Mouse (Mus musculus): ENCODE results near the gene Aco2.
A peak's percentile ranks its signal among the peaks of the same experiment; 100 is the strongest.

Gene Aco2

DNA sequence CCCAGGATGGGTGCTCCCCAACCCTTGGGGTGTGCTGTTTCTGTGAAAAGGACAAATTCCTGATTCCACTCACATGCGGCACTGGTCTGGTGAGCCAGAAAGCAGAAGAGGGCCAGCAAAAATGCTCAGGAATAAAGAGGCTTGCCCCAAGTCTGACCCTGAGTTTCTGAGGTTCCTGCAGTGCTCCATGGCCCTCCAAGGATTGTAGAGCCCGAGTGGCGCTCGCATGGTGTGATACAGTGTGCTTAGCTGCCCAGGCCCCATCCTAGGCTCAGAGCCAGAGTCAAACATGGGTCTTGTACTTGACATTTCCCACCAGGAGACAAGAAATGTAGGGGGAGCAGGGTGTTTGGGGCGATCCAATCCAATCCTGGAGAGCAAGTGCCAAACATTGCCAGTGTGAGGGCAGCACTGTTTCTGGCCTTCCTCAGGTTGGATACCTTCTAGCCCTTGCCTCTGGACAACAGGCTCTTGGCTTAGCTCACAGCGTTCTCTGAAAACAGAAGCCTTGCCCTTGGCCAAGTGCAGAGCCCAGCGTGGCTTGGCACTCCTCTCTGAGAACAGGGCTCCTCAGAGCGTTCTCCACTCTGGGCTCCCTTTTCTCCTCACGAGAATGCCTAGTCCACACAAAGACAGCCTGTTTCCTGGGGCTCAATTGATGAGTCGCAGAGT is 48.6 kb downstream of the Aco2 start:
- DNase-seq (ENCODE audit: low read depth) = no peak

DNA sequence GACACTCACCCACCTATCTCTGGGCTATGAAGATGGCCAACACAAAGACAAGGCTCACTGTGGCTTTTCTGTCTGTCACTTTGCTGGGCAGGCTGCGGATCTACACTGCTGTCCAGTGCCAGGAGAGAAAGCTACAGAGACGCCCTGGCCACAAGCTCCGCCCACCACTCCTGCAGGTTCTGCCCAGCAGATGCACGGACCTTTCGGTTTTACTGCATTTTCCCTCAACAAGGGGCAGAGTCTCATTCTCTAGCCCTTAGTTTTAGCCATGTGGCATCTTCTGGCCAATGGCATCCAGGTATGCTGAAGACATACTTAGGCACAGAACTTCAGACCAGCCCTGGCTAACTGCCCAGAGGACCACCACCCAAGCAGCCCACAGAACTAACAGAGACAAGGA is 49.1 kb downstream of the Aco2 start:
- no peak for DNase-seq (ENCODE audit: low read depth)

DNA sequence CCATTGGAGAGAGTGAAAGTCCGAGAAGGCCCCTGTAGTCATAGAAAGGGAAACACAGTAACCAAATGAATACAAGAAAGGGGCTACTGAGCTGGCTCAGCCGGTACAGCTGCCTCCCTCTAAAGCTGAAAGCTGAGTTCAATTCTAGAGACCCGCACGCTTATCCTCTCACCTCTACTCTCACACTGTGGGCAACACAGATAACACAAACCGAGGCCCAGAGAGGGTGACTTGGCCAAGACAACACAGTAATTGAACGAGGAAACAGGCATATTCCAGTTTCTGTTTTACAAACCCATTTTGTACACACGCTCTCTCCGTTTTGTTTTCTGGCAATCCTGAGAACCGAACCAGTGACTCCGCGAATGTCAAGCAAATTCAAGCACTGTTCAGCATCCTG is 52.8 kb downstream of the Aco2 start:
- DNase-seq (ENCODE audit: low read depth) = no peak

- peak; percentile 98 for DNase-seq (ENCODE audit: low read depth)
Measured at GRCm38 (mm10) chr15:81925760-81926445, 53.8 kb downstream of the Aco2 start, which contains the start of gene Polr3h. Gene Polr3h, minus strand, starts transcription at chr15:81926240.

- no peak for DNase-seq (ENCODE audit: low read depth)
Measured at GRCm38 (mm10) chr15:81926446-81926822, 54.3 kb downstream of the Aco2 start.

DNA sequence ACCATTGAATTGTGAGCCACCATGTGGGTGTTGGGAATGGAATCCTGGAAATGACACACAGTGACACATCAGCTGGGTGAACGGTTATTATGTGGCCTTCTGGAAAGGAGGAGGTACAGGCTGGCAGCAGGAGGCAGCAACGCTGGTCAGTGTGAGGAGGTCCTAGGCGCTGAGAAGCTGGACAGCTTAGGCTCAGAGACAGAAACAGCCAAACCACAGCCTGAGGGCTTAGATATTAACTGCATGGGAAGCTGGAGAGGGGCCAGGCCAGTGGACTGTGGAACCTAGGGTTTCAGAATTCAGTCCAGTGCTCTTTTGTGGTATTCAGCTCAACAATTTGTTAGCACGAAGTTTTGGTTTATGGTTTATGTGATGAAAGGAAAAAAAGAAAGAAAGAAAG is 55.6 kb downstream of the Aco2 start:
- DNase-seq (ENCODE audit: low read depth) = peak; percentile 76

DNA sequence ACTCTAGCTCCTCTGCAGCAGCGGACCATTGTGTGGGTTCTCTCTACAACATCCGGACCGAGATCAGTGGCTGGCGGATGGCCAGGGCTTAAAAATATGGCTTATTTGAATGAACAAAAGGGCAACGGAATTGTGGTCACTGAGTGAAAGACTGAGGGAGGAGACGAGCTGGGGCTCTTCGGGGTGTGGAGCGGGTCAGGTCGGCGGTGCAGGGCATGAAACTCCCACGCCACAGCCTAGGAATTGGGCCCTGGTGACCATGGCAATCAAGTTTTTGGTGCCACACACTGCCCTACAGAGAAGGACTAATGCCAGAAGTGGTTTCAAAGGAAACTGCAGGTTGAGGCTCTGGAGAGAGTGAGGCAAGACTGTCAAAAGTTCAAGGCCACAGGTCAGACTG is 56.2 kb downstream of the Aco2 start:
- DNase-seq (ENCODE audit: low read depth) = peak; percentile 32

DNA sequence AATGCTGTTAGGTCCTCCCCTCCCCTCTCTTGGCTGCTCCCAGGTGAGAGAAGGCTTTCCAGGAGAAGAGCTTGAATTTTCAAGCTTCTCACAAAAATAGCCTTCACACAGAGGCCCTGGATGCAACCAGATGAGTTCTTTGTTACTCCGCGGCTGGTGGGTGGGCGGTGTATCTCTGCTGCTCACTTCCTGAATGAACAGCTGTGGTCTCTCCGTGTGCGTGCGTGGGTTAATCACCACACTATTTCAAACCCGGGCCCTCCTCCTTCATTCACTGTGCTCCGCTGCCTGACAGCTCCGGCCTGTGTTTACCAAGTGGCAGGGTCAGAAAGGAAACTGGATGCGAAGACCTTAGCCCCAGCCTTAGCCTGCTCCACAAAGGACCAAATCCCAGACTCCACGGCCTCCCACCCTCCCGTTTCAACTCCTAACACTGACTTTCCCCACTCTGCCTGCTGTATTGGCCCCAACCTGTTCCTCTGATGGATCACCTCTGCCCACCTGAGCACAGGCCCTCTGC is 60.9 kb downstream of the Aco2 start:
- DNase-seq (ENCODE audit: low read depth) = no peak

DNA sequence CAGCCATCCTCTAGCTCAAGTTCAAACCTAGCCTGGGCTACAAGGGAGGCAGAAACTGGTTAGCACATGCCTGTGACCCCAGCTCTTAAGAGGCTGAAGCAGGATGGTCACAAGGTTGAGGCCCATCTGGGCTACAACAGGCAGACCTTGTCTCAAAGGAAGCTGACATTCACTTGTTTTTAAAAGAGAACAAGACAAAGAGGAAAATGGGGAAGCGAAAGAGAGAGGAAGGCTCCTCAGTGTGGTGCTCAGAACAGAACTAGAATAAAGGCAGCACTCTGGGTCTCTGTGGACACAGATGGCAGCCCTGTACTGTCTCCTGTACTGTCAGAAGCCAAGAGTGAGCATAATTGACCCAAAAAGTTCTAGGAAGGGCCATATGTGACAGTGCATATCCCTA is 61.9 kb downstream of the Aco2 start:
- DNase-seq (ENCODE audit: low read depth) = no peak

DNA sequence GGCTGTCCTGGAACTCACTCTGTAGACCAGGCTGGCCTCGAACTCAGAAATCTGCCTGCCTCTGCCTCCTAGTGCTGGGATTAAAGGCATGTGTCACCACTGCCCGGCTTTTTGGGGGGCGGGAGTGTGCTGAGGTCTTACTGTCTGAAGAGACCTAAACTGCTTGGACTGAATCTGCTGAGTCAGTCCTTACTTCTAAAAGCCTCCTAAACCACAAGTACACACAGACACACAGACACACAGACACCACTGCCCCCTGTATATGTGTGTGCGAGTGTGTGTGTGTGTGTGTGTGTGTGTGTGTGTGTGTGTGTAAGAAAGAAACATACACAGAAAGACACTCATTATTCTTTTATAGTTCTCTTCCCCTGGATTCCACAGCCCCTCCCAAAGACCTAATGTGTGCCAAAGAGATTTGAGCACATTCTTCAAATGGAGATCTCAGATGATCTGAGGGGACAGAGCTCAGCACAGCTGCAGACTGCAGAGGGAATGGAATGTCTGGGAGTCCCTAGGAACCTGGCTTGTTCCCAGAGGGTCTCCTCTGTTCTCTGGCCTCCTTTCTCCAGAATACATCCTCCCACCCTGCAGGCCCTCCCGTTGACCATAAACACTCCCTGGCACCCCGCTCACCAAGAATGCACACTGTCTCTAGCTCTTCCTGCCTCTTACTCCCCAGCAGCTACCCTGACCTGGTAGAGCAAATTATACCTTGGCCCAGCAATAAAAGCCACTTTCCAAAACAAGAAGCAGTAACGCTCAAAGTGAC is 63.9 kb downstream of the Aco2 start:
- DNase-seq (ENCODE audit: low read depth) = no peak

DNA sequence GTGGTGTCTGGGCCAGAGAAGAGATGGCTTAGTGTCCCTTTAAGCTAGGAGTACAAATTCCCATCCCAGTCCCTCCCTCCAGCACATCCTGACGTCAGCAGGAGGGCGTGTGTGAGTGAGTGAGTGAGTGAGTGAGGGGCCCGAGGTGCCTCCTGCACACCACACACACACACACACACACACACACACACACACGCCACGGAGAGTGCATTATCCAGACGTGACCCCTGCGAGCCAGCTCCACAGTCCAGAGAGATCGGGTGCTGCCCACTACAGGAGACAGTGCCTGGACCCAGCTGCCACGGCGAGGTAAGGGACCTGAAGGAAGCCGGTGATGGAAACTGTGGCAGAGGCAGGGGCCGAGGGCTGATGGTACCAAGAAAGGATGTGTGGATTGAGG is 64.6 kb downstream of the Aco2 start, which contains the start of gene Csdc2:
Csdc2 (plus strand) TSS at position 81 of the 400 bp plus-strand sequence.
- peak; percentile 55 for DNase-seq (ENCODE audit: low read depth)

- DNase-seq (ENCODE audit: low read depth) = no peak
Measured at GRCm38 (mm10) chr15:81937098-81937972, 65.2 kb downstream of the Aco2 start.

GRCm38 (mm10) chr15:81938246-81938645 is 66.1 kb downstream of the Aco2 start:
- DNase-seq (ENCODE audit: low read depth) = peak; percentile 77

DNA sequence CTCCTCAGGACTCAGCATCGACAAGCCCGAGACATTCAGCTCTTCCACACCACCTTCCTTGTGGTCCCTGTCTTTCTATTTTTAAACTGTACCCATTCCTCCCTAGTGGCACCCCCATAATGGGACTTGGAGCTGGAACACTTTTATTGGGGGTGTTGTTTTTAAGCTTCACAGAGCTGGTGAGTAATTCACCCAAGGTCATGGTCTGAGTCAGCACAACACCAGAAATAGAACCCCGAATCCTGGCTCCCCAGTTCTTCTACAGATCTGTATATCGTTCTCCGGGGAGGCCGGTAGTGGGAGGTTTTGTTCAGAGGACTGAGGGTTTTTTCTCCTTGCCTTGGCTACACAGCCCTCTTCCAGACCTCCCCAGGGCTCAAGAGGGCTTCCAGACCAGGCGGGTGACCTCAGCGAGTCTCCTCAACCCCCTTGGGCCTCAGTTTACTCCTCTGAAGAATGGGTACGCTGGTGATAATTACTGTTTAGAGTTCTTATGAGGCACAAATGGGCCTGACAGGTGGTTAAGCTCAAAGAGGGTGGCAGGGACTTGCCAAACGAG is 67.1 kb downstream of the Aco2 start:
- DNase-seq (ENCODE audit: low read depth) = peak; percentile 25

DNA sequence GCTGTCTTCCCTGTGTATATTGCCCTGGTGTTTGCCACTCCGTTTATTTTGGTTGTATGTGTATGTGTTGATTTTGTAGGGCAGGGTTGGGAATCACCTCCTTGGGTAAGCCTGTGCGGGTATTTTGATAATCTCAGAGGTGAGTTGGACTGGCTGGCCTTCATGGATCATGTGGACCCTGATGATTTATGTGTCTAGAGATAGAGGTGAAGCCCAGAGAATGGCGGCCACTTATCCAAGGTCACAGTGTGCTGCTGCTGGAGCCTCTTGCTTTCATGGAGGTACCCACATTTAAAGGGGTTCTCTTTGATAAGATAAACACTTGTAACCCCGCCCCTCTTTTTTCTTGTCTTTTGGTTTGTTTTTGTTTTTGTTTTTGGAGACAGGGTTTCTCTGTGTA is 67.7 kb downstream of the Aco2 start:
- no peak for DNase-seq (ENCODE audit: low read depth)

DNA sequence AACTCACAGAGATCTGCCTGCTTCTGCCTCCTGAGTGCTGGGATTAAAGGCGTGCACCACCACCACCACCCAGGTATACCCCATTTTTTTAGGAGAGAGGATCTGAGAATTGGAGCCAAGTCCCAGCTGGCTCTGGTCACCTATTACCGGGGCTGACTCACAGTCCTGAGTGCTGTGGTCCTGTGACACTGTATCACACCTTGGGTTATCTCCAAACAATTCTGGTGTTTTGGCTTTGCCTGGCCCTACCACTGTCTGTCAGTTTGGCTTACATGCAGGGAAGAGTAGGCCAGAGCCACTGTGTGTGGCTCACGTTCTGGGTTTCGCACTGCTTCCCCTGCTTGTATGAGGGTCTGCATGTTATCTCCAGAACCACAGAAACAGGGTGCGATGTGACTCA is 68.1 kb downstream of the Aco2 start:
- DNase-seq (ENCODE audit: low read depth) = no peak

DNA sequence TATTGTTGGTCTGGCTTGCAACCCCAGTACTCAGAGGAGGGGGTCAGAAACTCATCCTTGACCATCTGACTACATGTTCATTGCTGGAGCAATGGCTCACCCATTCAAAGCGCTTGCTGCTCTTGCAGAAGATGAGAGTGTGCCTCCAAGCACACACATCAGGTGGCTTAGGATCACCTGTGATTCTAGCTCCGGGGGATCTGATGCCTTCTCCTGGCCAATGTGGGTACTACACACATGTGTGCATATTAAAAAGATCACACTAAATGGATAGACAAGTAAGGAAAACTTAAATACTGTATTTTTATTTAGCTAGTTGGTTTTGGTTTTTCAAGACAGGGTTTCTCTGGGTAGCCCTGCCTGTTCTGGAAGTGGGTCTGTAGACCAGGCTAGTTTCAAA is 68.9 kb downstream of the Aco2 start:
- DNase-seq (ENCODE audit: low read depth) = no peak

GRCm38 (mm10) chr15:81943176-81943749 is 71.2 kb downstream of the Aco2 start:
- DNase-seq (ENCODE audit: low read depth) = no peak

GRCm38 (mm10) chr15:81949076-81949475 is 77.0 kb downstream of the Aco2 start:
- DNase-seq (ENCODE audit: low read depth) = no peak

- no peak for DNase-seq (ENCODE audit: low read depth)
Measured at GRCm38 (mm10) chr15:81949476-81950131, 77.5 kb downstream of the Aco2 start.

- no peak for DNase-seq (ENCODE audit: low read depth)
Measured at GRCm38 (mm10) chr15:81950716-81951115, 78.6 kb downstream of the Aco2 start.

All from NIH3T3 (cell line).